Mouse (Mus musculus): ENCODE measurements around the gene Nfkbiz. TPM values are rescaled to one million over a fixed set of nuclear protein-coding genes. Genes with fewer than 3 reads are reported as not detected.

Nfkbiz gene
- polyA plus RNA-seq, 1 experiment from 2014 or later, result 8.0 TPM

DNA sequence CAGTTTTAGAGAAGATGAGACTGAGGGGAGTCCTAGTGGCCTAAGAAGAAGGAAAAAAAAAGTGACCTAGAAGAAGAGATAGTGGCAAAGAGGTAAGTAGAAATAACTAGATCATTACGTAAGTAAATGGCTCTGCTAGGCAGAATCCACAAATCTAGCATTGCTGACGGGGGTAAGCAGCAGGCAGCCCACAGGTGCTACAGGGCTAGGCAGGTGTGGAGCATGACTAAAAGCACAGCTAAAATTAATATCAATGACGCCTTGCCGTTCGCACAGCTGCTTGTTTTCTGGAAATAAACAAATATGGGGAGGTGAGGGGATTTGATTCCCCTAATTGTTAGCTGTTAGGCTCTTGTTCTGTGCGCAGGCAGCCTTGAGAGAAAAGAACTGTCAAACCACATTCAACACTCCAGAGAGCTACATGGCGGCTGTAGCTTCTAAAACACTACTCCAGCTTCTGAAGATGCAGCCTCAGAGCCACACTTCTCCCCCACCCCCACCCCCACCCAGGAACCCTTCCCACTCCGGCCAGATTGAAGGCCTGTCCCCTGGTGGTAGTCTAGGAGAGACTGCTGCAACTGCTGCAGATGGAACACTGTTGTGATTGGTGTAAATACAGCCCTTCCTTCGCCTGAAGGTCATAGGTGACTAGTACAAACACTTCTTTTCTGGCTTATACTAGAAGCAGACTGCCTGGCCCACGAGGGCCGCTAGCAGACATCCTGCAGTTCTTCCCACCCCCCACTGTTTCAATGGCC, 15.1 kb downstream of the Nfkbiz start:
- H3K36me3 ChIP-seq, result peaks cover 1% of the 10 kb centered on the region
- ATAC-seq (ENCODE audit: borderline replicate concordance, extremely low read depth, low FRiP score, low TSS enrichment), result 0 out of 2 replicates have a peak, but pooled peaks have one; percentile 13
- H3K9me3 ChIP-seq, result no peaks in the 10 kb centered on the region
- H3K4me2 ChIP-seq, result peak overlapping the region; percentile 71
- H3K27me3 ChIP-seq, result no peaks in the 10 kb centered on the region
- H3K9ac ChIP-seq, result no peak overlapping the region
- H3K4me1 ChIP-seq, result peaks cover 31% of the 10 kb centered on the region
- no peak overlapping the region for H3K4me3 ChIP-seq
- peak overlapping the region; percentile 35; the same call in 1 of the 2 replicates for H3K27ac ChIP-seq
- 40% methylated on average over 11 of the region's 11 CpGs for WGBS

DNA sequence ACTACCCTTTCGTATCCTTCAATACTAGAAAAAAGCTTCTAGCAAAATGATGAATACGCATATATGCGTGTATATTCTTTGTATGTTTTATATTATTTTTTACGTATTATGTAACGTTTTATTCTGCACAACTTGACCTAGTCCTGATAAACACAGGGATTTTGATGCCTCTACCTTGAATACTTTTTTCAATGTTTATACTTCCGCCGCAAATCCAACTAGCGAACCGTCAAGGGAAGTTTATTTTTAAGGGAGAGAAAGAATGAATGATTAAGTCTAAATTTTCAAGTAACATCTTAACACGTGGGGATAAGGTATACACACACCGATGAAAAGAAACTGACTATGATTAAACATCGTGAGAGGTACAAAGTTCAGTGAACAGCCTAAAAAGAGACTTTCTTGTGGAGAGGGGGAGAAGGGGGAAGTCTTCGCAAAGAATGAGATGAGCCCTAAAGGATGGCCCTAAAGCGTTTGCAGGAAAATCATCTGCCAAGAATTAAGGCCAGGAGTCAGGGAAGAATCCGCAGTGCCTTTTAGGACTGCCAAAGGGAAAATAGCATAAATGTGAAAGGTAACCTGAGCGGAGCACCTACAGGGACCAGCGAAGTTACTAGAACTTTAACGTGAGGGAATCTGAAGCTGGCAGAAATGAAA, 15.8 kb downstream of the Nfkbiz start:
- Histone ChIP-seq H3K27me3 (no peaks in the 10 kb centered on the region), H3K4me3 (peak overlapping the region; percentile 58), H3K4me1 (peaks cover 38% of the 10 kb centered on the region), H3K27ac (peak overlapping the region; percentile 97), H3K9me3 (no peaks in the 10 kb centered on the region), H3K4me2 (peak overlapping the region; percentile 71), H3K9ac (peak overlapping the region; percentile 62; the same call in 1 of the 2 replicates), H3K36me3 (peaks cover 8% of the 10 kb centered on the region)
- ATAC-seq (ENCODE audit: borderline replicate concordance, extremely low read depth, low FRiP score, low TSS enrichment), result no peak
- 31% methylated on average over 18 of the region's 18 CpGs for WGBS

DNA sequence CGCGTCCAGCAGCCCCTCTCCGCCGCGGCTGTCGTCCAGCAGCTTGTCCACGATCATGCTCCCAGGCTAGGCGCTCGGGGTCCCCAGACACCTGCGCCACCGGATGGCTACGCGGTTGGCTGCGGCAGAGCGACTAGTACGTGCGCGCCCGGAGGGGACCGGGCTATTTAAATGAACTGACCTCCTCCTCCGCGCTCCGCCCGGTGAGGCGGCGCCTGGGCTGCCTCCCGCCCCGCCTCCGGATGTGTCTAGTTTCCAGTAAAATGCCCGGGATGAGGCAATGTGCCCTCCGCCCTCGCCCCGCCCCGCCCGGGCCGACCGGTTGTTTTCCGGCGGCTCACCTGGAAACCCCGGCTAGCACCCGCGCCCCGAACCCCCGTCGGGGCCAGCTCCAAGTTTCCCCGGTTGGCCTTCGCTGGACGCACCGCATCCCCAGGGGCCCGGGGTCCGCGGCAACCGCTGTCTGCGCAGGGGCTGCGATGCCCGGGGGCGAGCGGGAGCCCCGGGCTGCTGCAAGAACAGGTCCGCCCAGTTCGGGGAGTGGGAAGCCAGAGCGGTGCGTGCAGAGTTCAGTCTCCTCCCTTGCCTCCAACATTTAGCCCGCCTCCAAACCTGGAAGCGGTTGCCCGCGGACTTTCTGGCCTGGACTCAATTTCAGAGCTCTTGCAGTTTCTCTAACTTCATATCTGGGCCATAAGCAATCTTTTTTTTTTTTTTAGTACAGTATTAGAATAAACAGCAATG, 16.5 kb downstream of the Nfkbiz start:
- H3K27ac ChIP-seq, result peak overlapping the region; percentile 97
- WGBS, result 4% methylated on average over 66 of the region's 67 CpGs
- H3K9me3 ChIP-seq, result no peaks in the 10 kb centered on the region
- peaks cover 15% of the 10 kb centered on the region for H3K36me3 ChIP-seq
- H3K4me1 ChIP-seq, result peaks cover 41% of the 10 kb centered on the region
- H3K4me2 ChIP-seq, result peak overlapping the region; percentile 71
- H3K9ac ChIP-seq, result peak overlapping the region; percentile 62
- H3K27me3 ChIP-seq, result no peaks in the 10 kb centered on the region
- H3K4me3 ChIP-seq, result peak overlapping the region; percentile 58
- ATAC-seq (ENCODE audit: borderline replicate concordance, extremely low read depth, low FRiP score, low TSS enrichment), result peak; percentile 95

DNA sequence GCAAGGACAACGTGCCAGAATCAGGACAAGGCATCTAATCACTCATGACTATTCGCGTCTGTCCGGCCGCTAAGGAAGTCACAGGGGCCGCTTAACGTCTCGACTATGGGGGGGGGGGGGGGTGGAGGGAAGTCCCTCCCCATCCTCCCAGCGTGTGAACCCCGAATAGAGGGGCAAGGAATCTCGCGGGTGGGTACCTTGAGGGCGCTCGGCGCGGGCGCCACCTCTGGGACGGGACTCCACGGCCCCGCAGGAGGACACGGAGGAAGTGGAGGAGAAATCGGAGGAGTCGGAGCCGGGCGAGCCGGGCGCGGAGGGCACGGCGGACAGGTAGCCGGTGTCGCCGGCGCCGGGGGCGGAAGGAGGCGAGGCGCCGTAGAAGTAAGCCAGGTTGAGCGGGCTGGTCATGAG, 17.1 kb downstream of the Nfkbiz start:
- H3K4me1 ChIP-seq, result peaks cover 41% of the 10 kb centered on the region
- no peaks in the 10 kb centered on the region for H3K27me3 ChIP-seq
- peak overlapping the region; percentile 97 for H3K27ac ChIP-seq
- 3% methylated on average over 40 of the region's 40 CpGs for WGBS
- peaks cover 21% of the 10 kb centered on the region for H3K36me3 ChIP-seq
- peak overlapping the region; percentile 71 for H3K4me2 ChIP-seq
- peak overlapping the region; percentile 62 for H3K9ac ChIP-seq
- H3K4me3 ChIP-seq, result peak overlapping the region; percentile 58
- H3K9me3 ChIP-seq, result no peaks in the 10 kb centered on the region
- ATAC-seq (ENCODE audit: borderline replicate concordance, extremely low read depth, low FRiP score, low TSS enrichment), result peak; percentile 21

DNA sequence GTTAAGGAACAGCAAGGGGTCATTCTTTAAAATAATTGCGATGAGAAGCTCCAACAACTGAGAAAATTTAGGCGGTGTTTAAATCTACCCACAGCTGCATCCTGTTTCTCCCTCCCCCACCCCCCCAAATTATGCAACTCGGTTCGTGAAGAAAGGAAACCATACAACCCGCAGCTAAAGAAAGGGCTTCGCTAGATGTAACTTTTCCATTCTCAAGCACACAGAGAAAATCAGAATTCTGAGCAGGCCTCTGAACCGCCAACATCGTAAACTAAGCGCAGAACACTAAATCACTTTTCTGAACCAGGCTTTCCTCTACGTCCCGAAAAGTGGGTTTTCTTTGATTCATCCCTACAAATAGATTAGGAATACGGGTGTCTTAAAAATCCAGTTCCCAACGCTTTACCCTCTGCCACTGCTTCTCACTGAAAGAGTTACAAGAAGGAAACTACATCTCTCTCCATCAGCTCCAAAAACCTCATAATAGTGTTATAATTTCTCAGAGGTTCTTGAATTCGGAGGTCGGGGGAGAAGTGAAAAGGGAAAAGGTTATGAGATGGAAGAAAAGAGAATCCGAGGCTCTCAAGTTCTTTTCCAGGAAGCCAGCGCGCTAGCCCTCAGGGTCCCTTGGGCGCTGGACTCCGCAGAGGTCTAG, 17.7 kb downstream of the Nfkbiz start:
- no peaks in the 10 kb centered on the region for H3K9me3 ChIP-seq
- peak overlapping the region; percentile 62 for H3K9ac ChIP-seq
- H3K36me3 ChIP-seq, result peaks cover 27% of the 10 kb centered on the region
- peaks cover 41% of the 10 kb centered on the region for H3K4me1 ChIP-seq
- H3K4me3 ChIP-seq, result peak overlapping the region; percentile 58
- no peaks in the 10 kb centered on the region for H3K27me3 ChIP-seq
- H3K27ac ChIP-seq, result peak overlapping the region; percentile 97
- WGBS, result 5% methylated on average over 20 of the region's 20 CpGs
- ATAC-seq (ENCODE audit: borderline replicate concordance, extremely low read depth, low FRiP score, low TSS enrichment), result no peak
- peak overlapping the region; percentile 71 for H3K4me2 ChIP-seq

DNA sequence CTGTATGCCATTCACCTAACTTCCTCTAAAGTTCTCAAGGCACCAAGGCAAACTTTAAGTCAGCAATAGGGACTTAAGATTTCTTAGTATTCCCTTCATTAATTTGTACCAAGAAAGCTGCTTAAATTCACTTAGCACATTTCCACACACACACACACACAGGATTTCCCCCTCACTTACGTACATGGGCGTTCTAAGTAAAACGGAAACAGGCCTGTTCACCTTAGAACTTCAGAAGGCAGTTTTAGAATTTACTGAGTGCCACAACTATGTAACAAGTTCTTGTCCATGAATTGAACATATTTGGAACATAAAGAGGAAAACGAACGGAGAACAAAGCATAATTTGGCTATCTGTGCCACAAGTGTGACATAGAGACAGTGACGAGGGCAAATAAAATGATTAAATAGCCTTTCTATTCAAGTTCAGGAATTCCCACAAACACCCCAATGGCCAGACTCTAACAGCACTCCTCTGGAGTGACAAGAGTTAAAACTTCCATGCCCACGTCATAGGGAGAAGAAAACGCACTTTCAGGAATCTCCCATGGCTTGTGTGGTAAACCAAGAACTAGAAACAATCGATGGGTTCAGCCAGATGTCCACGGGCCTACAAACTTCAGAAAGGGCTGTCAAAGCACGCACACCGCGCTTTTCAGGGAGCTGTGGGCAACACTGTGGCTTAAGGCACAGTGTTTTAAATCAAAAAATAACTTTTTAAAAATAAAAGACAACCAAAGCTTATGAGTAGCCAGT, 18.4 kb downstream of the Nfkbiz start:
- peaks cover 34% of the 10 kb centered on the region for H3K36me3 ChIP-seq
- H3K9ac ChIP-seq, result peak overlapping the region; percentile 62
- H3K4me1 ChIP-seq, result peaks cover 44% of the 10 kb centered on the region
- no peak for ATAC-seq (ENCODE audit: borderline replicate concordance, extremely low read depth, low FRiP score, low TSS enrichment)
- 19% methylated on average over 13 of the region's 13 CpGs for WGBS
- peak overlapping the region; percentile 58 for H3K4me3 ChIP-seq
- H3K27me3 ChIP-seq, result no peaks in the 10 kb centered on the region
- peak overlapping the region; percentile 97 for H3K27ac ChIP-seq
- H3K9me3 ChIP-seq, result no peaks in the 10 kb centered on the region
- H3K4me2 ChIP-seq, result peak overlapping the region; percentile 71

DNA sequence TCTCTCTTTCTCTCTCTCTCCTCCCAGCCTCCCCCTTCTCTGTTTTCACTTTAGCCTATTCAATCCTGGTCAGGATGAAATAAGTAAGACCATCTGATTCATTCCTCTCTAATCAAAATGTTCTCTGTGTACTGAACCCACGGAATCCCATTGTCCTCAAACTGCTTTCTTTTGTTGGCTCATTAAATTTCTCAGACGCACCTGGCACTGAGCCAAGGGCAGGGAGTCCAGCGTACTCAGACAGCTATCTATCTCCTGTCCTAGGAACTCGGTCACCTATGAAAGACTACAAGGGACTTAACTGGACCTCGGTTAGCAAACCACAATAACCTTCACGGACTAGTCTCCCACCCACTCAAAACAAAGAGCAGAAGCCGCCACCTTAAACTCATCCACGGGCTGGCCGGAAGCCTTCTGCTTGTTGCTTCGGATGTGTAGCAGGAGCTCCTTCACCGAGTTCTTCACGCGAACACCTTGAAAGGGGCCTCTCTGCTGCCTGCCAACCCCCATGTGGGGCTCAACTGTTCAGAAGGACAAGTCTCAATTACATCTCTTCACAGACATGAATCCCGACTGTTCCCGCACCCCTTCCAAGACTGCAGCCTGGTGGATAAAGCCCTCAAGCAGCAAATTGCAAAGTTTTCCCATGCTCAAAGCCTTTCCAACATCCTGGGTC, 19.4 kb downstream of the Nfkbiz start:
- Histone ChIP-seq H3K4me3 (peak overlapping the region; percentile 58), H3K27ac (peak overlapping the region; percentile 97), H3K9ac (peak overlapping the region; percentile 62), H3K9me3 (no peaks in the 10 kb centered on the region), H3K36me3 (peaks cover 44% of the 10 kb centered on the region), H3K4me1 (peaks cover 46% of the 10 kb centered on the region), H3K27me3 (no peaks in the 10 kb centered on the region), H3K4me2 (peak overlapping the region; percentile 71)
- no peak for ATAC-seq (ENCODE audit: borderline replicate concordance, extremely low read depth, low FRiP score, low TSS enrichment)
- WGBS, result 27% methylated on average over 15 of the region's 15 CpGs

DNA sequence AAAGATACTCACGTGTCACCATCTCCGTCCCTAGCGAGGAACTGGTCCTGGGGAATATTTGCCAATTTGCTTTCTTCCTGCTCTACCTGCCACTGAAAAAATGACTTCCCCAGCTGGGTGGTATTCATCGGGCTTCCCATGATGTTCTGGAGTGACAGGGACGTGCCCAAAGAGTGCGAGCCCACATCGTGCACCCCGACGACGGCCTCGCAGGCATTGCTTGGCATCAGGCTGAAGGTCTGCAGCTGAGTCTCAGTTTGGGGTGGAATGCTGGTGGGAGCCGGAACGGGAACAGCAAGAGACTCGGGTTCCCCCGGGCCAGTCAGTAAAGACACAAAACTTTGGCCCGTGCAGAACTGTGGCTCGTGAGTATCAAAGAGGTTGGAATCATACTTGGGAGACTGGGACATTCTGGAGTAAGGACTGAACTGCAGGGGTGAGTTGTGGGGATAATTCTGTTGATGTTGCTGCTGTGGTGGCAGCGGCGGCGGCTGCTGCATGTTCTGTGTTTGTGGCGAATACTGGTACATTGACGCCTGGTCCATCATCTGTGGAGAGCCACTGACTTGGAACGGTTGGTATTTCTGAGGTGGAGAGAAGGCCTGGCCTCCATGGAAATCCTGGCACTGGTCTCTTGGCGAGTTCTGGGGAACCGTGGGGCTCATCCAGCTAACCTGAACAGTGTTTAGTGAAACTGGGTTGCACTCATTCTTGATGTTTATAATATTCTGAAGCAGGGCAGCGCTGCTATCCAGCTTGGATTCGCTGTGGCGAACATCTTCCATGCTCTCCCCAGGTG, 20.8 kb downstream of the Nfkbiz start:
- H3K27ac ChIP-seq, result no peak overlapping the region
- H3K27me3 ChIP-seq, result no peaks in the 10 kb centered on the region
- peaks cover 56% of the 10 kb centered on the region for H3K36me3 ChIP-seq
- peaks cover 37% of the 10 kb centered on the region for H3K4me1 ChIP-seq
- no peak for ATAC-seq (ENCODE audit: borderline replicate concordance, extremely low read depth, low FRiP score, low TSS enrichment)
- H3K4me3 ChIP-seq, result no peak overlapping the region
- H3K9ac ChIP-seq, result no peak overlapping the region
- 92% methylated on average over 28 of the region's 28 CpGs for WGBS
- no peaks in the 10 kb centered on the region for H3K9me3 ChIP-seq
- 0 out of 2 replicates have a peak overlapping the region, but pooled peaks have one; percentile 71 for H3K4me2 ChIP-seq

DNA sequence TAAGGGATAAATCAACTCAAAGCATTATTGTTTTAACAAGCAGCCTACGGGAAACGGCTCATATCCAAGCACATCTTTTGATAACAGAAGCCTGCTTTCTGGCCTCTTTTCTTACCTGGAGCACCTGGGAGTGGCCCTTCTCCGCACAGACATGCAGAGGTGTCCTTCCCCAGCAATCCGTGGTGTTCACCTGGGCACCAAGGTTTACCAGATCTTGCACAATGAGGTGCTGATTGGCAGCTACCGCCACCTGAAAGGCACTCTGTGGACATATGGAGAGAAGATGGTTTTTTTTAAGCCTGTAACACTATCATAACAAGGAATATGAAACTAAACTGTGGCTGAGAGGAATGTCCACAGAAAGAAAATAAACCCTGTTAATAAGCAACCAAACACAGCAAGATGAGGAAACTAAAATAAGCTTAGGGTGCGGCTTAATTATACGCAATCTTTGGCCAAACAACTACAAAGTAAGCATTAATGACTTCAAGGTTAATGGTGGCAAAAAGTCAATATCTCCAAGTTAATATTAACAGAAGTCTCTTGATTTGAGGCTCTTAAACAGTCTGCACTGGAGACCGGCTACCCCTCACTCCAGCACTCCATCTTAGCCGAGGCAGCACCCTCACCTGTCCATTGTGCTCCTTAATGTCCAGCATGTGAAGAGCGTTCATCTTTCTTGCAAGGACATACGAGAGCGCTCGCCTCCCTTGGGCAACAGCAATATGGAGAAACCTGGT, 22.3 kb downstream of the Nfkbiz start:
- no peaks in the 10 kb centered on the region for H3K27me3 ChIP-seq
- H3K36me3 ChIP-seq, result peaks cover 68% of the 10 kb centered on the region
- H3K4me3 ChIP-seq, result no peak overlapping the region
- peaks cover 35% of the 10 kb centered on the region for H3K4me1 ChIP-seq
- H3K9me3 ChIP-seq, result no peaks in the 10 kb centered on the region
- H3K4me2 ChIP-seq, result no peak overlapping the region; the same call in 1 of the 2 replicates
- peak overlapping the region; percentile 62 for H3K27ac ChIP-seq
- no peak overlapping the region for H3K9ac ChIP-seq
- ATAC-seq (ENCODE audit: borderline replicate concordance, extremely low read depth, low FRiP score, low TSS enrichment), result no peak
- WGBS, result 69% methylated on average over 13 of the region's 13 CpGs
